Mouse (Mus musculus) kidney, postnatal 0 days (tissue): ENCODE measurements around the gene Catsperz. TPM values are rescaled to one million over a fixed set of nuclear protein-coding genes. Genes with fewer than 3 reads are reported as not detected.
A peak's percentile ranks its signal among the peaks of the same experiment; 100 is the strongest.

ENCODE experiments used
- ATAC-seq: fragments of 200-750 bp; cut with Nextera tagmentation; replicated peaks from 2 replicates; pipeline ENCODE4 v1.8.0; 2017; ENCODE audit warnings: low read depth, moderate number of reproducible peaks, moderate TSS enrichment, moderate library complexity; ENCODE audit not compliant: low FRiP score
- DNase-seq: peaks from one replicate; pipeline ENCODE4 v3.0.0-alpha.2; 2016; ENCODE audit warnings: low spot score
- H3K27ac ChIP-seq: fragments of 300-500 bp; sonication (generic); 2 replicates; pipeline ENCODE4 v1.5.1; 2014; ENCODE audit warnings: mild to moderate bottlenecking
- H3K27me3 ChIP-seq: fragments of 300-500 bp; sonication (generic); 2 replicates; pipeline ENCODE4 v1.6.1; 2014; ENCODE audit warnings: low read length, mixed read lengths; ENCODE audit not compliant: insufficient read depth
- H3K36me3 ChIP-seq: fragments of 300-500 bp; sonication (generic); 2 replicates; pipeline ENCODE4 v1.6.1; 2014; ENCODE audit warnings: low read length, mixed read lengths; ENCODE audit not compliant: insufficient read depth
- H3K4me1 ChIP-seq: fragments of 300-500 bp; sonication (generic); replicated peaks from 2 replicates; pipeline ENCODE4 v1.6.1; 2014; ENCODE audit warnings: antibody characterized with exemption, low read length, mixed read lengths; ENCODE audit not compliant: insufficient read depth
- H3K4me2 ChIP-seq: fragments of 300-500 bp; sonication (generic); 2 replicates; pipeline ENCODE4 v1.6.1; 2014; ENCODE audit warnings: mild to moderate bottlenecking, low read length, moderate library complexity, mixed read lengths
- H3K4me3 ChIP-seq: fragments of 300-500 bp; sonication (generic); replicated peaks from 2 replicates; pipeline ENCODE4 v1.5.1; 2014; ENCODE audit warnings: low read depth, low read length
- H3K9ac ChIP-seq: fragments of 300-500 bp; sonication (generic); 2 replicates; pipeline ENCODE4 v1.6.1; 2014; ENCODE audit warnings: low read depth, low read length
- H3K9me3 ChIP-seq: fragments of 300-500 bp; sonication (generic); replicated peaks from 2 replicates; pipeline ENCODE4 v1.6.1; 2016; ENCODE audit warnings: low read length, inconsistent platforms, mixed read lengths
- CTCF ChIP-seq: IDR thresholded peaks from 2 replicates; pipeline ENCODE4 v1.5.1; 2016; ENCODE audit warnings: antibody characterized with exemption, low read depth, mild to moderate bottlenecking, moderate library complexity
- WGBS: fragments of 180-500 bp; shearing (Covaris S2); extraction: QIAGEN DNeasy Blood & Tissue Kit; methylation state at CpG from one replicate; pipeline ENCODE4 v1.1.7; 2014; 5-methylcytosine and 5-hydroxymethylcytosine counted together
- polyA plus RNA-seq: library from polyadenylated mRNA; unstranded; fragments of >200 nt; fragmentation: Nextera tagmentation; extraction: Ambion mirVana; gene quantifications from 2 replicates; pipeline ENCODE4 v1.2.1, GENCODE M21; 2015

Catsperz gene
- polyA plus RNA-seq, 1 experiment from 2014 or later = 4.0 TPM

DNA sequence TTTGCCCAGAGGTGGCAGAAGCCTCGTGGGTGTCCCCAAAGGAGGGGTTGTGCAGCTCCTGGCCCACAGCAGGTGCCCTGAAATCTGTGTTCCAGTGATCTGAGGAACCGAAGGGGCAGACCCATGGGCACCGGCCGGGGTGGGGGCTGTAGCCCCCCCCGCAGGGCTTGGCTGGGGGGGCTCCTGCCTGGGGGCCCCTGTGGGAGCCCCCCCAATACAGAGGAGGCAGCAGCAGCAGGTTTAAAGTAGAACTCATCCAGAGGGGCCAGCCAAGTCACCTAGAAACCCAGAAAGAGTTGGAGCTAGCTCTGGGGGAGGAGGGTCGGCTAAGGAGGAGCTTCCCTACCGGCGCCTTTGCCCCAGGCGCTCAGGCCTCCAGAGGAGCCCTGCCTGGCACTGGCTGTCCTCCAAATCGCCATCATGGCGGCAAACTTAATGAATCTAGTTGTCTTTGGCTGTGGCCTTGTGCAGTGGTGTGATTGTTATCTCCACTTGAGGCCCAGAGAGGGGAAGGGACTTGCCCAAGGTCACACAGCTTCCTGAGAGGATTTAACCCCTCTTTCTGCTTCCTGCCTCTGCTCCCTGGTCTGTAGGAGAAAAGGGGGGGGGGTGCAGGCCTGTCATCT is 45.4 kb upstream of the Catsperz start:
- Histone ChIP-seq H3K4me3 (no peak overlapping the region), H3K4me1 (peaks cover 26% of the 10 kb centered on the region), H3K4me2 (peak overlapping the region; percentile 67), H3K9ac (no peak overlapping the region), H3K9me3 (no peaks in the 10 kb centered on the region), H3K27me3 (no peaks in the 10 kb centered on the region), H3K27ac (0 out of 2 replicates have a peak overlapping the region, but pooled peaks have one; percentile 20), H3K36me3 (0 out of 2 replicates have a peak, but pooled peaks cover 9% of the 10 kb centered on the region)
- DNase-seq (no peak), ATAC-seq (no peak)
- no peak for TF ChIP-seq CTCF
- WGBS = 25% methylated on average over 11 of the region's 11 CpGs

DNA sequence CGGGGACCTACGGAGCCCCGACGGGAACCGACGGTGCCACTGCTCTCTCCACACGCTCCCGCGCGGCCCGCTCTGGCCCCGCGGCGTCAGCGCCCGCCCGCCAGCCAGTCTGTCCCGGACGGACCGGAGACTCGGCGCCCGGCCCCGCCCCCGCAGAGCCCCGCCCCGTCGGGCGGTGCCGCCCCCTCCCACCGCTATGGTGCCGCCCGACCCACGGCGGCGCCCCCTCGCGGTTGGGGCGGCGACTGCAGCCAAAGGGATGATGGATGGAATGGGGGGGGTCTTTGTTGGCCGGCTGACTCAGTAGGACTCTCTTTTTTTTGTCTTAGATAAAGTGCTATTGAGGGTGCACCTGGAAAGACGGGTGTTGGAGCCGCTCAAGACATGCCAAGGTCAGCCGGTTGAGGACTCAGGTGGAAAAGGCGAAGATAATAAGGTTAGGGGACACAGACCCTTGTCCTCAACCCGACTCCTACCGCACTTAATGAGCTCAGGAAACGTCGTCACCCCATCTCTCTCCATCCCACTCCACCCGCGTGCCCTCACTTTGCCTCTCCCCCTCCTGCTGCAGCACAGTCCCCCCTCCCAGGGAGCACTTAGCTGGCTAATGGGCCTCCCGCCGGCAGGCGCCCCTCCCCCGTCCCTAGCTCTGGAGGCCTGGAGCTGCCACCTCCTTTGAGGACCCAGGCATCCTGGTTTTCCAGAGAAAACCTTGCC is 44.6 kb upstream of the Catsperz start:
- WGBS = 1% methylated on average over 52 of the region's 55 CpGs
- DNase-seq = peak; percentile 64
- Histone ChIP-seq H3K27ac (peak overlapping the region; percentile 65; the same call in 1 of the 2 replicates), H3K4me3 (peak overlapping the region; percentile 58), H3K36me3 (peaks cover 16% of the 10 kb centered on the region), H3K4me1 (peaks cover 26% of the 10 kb centered on the region), H3K9me3 (no peaks in the 10 kb centered on the region), H3K27me3 (no peaks in the 10 kb centered on the region), H3K9ac (peak overlapping the region; percentile 79), H3K4me2 (peak overlapping the region; percentile 67)
- peak; percentile 51 for ATAC-seq
- peak; percentile 72 for TF ChIP-seq CTCF

DNA sequence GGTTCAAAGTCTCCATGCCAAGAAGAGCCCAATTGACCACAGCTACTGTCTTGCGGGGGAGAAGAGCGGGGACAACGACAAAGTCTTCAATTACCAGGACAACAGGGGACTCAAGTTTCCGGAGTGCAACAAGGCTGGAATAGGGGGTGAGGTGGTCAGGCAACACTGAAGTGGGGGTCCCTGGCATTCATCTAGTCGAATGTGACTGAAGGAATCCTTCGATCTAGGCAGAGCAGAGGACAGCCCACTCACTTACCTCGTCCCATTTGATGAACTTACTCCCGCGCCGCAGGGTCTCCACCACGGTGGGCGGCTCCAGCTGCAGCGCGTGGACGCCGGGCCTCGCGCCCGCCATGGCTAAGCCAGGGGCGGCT is 44.1 kb upstream of the Catsperz start:
- no peak for ATAC-seq
- peak; percentile 58 for DNase-seq
- H3K4me1 ChIP-seq = peaks cover 26% of the 10 kb centered on the region
- H3K4me2 ChIP-seq = peak overlapping the region; percentile 67
- H3K27ac ChIP-seq = peak overlapping the region; percentile 65; the same call in 1 of the 2 replicates
- peak overlapping the region; percentile 79 for H3K9ac ChIP-seq
- WGBS = 0% methylated on average over 13 of the region's 20 CpGs
- no peaks in the 10 kb centered on the region for H3K27me3 ChIP-seq
- TF ChIP-seq CTCF = no peak
- peak overlapping the region; percentile 58 for H3K4me3 ChIP-seq
- peaks cover 22% of the 10 kb centered on the region for H3K36me3 ChIP-seq
- H3K9me3 ChIP-seq = no peaks in the 10 kb centered on the region

DNA sequence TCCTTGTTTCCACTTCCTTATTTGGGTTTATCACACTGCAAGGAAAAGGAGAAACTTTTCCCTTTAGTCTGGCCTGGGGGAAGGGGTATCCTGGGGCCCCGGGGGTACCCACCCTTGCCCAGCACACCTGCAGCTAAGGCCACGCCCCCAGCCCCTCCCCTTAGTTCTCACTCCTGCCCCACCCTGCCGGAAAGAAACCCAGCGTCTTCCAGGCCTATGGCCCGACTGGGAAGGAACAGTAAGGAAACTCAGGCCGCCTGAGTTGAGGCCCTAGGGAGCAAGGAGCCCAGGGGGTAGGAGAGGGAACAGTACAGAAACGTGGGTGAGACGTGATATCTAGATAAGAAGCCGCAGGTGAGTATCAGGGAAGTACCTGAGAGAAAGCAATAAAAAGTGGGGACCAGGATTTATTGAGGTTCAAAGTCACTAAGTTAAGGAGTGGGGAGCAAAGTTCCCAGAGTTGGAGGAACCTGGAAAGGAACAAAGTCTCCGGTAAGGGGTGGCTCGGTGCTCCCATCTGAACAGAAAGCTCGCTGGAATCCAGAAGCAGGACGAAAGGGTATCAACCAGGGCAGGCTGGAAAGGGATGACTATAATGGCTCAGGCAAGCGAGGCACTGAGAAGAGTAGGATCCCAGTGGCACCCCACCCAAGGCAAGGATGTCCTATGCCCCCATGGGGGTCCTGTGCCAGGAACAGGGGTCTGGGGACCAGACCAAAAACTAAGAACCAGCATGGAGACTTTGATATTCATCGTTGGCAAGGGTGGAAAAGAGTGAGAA is 43.5 kb upstream of the Catsperz start:
- Histone ChIP-seq H3K4me1 (peaks cover 26% of the 10 kb centered on the region), H3K4me2 (peak overlapping the region; percentile 67), H3K9ac (peak overlapping the region; percentile 79), H3K9me3 (no peaks in the 10 kb centered on the region), H3K27ac (peak overlapping the region; percentile 65; the same call in 1 of the 2 replicates), H3K36me3 (peaks cover 22% of the 10 kb centered on the region), H3K4me3 (peak overlapping the region; percentile 58), H3K27me3 (no peaks in the 10 kb centered on the region)
- ATAC-seq = peak; percentile 23
- whole genome bisulfite sequencing = 5% methylated on average over 15 of the region's 15 CpGs
- DNase-seq = peak; percentile 35
- no peak for TF ChIP-seq CTCF

DNA sequence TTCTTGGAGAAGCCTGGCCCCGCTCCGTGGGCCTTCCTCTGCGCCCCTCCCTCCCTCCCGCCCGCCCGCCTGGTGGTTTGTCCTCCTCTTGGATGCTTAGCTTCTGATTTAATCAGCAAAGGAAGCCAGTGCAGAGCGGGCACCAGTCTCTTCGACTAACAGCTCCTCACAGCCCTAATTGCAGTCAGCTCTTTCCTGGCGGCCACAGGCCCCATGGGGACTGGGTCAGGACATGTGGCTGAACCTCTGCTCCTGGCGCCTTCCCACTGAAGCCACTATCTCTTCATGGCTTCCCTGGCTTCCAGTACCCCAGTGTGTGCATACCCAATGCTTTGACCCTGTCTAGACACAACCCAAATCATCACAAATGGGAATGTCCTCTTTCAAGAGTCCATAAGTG is 31.3 kb upstream of the Catsperz start:
- H3K27me3 ChIP-seq = no peaks in the 10 kb centered on the region
- H3K36me3 ChIP-seq = peaks cover 58% of the 10 kb centered on the region
- H3K9me3 ChIP-seq = no peaks in the 10 kb centered on the region
- no peak overlapping the region for H3K9ac ChIP-seq
- TF ChIP-seq CTCF = no peak
- H3K4me3 ChIP-seq = no peak overlapping the region
- peaks cover 8% of the 10 kb centered on the region; the same call in 1 of the 2 replicates for H3K4me1 ChIP-seq
- 82% methylated on average over 10 of the region's 10 CpGs for WGBS
- no peak overlapping the region for H3K27ac ChIP-seq
- ATAC-seq (no peak), DNase-seq (no peak)
- H3K4me2 ChIP-seq = no peak overlapping the region

DNA sequence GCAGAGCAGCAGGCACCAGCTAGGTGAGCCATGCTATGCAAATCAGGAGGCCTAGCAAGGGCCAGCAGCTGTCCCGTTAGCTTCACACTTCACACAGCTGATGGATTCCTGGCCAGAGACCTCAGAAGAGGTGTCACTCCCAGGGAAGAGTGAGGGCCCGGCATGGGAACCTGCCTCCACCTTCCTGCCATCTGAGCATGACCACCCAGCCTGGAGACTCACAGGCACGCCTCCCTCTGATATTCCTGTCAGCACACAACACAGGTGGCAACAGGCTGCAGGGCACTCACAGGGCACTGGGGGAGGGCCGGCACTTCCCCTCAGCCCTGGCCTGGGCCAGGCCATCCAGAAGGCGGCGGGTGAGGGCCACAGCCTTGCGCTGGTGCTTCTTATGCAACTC is 30.2 kb upstream of the Catsperz start:
- WGBS = 79% methylated on average over 7 of the region's 7 CpGs
- H3K4me2 ChIP-seq = no peak overlapping the region
- DNase-seq = no peak
- no peaks in the 10 kb centered on the region for H3K9me3 ChIP-seq
- no peak overlapping the region for H3K27ac ChIP-seq
- TF ChIP-seq CTCF = no peak
- no peak for ATAC-seq
- H3K4me1 ChIP-seq = peaks cover 8% of the 10 kb centered on the region; the same call in 1 of the 2 replicates
- H3K4me3 ChIP-seq = no peak overlapping the region
- peaks cover 57% of the 10 kb centered on the region for H3K36me3 ChIP-seq
- H3K27me3 ChIP-seq = no peaks in the 10 kb centered on the region
- no peak overlapping the region for H3K9ac ChIP-seq
